Mouse (Mus musculus) intestine, embryonic 14.5 days (tissue): Measurements from ENCODE around the gene Kif1a. TPM values are rescaled to one million over a fixed set of nuclear protein-coding genes. Genes with fewer than 3 reads are reported as not detected.

Experiments
- ATAC-seq: fragments of 200-750 bp; cut with Nextera tagmentation; replicated peaks from 2 replicates; pipeline ENCODE4 v1.8.0; 2017; ENCODE audit warnings: low read depth, moderate number of reproducible peaks, moderate TSS enrichment, moderate library complexity; ENCODE audit not compliant: low FRiP score, low TSS enrichment
- DNase-seq: peaks from one replicate; pipeline ENCODE4 v3.0.0-alpha.2; 2018; ENCODE audit warnings: low spot score
- H3K27ac ChIP-seq: fragments of 300-500 bp; sonication (generic); 2 replicates; pipeline ENCODE4 v1.5.1; 2014; ENCODE audit warnings: low read depth, mild to moderate bottlenecking, control low read depth
- H3K27me3 ChIP-seq: fragments of 300-500 bp; sonication (generic); replicated peaks from 2 replicates; pipeline ENCODE4 v1.6.1; 2014; ENCODE audit warnings: low read length, control low read depth; ENCODE audit not compliant: control insufficient read depth, insufficient read depth
- H3K36me3 ChIP-seq: fragments of 300-500 bp; sonication (generic); 2 replicates; pipeline ENCODE4 v1.6.1; 2014; ENCODE audit warnings: low read length, control low read depth; ENCODE audit not compliant: control insufficient read depth, insufficient read depth
- H3K4me1 ChIP-seq: fragments of 300-500 bp; sonication (generic); replicated peaks from 2 replicates; pipeline ENCODE4 v1.6.1; 2014; ENCODE audit warnings: low read length, control low read depth, mixed read lengths; ENCODE audit not compliant: control insufficient read depth, insufficient read depth
- H3K4me2 ChIP-seq: fragments of 300-500 bp; sonication (generic); 2 replicates; pipeline ENCODE4 v1.6.1; 2014; ENCODE audit warnings: low read length
- H3K4me3 ChIP-seq: fragments of 300-500 bp; sonication (generic); 2 replicates; pipeline ENCODE4 v1.5.1; 2014; ENCODE audit warnings: low read depth, low read length, control low read depth, mixed read lengths
- H3K9ac ChIP-seq: fragments of 300-500 bp; sonication (generic); 2 replicates; pipeline ENCODE4 v1.6.1; 2014; ENCODE audit warnings: mild to moderate bottlenecking, low read length
- H3K9me3 ChIP-seq: fragments of 300-500 bp; sonication (generic); 2 replicates; pipeline ENCODE4 v1.6.1; 2016; ENCODE audit warnings: low read length, control low read depth; ENCODE audit not compliant: control insufficient read depth
- WGBS: fragments of 180-500 bp; shearing (Covaris S2); extraction: QIAGEN DNeasy Blood & Tissue Kit; methylation state at CpG from one replicate; pipeline ENCODE4 v1.1.7; 2014; 5-methylcytosine and 5-hydroxymethylcytosine counted together
- polyA plus RNA-seq: library from polyadenylated mRNA; unstranded; fragments of >200 nt; fragmentation: Nextera tagmentation; extraction: Ambion mirVana; gene quantifications from 2 replicates; pipeline ENCODE4 v1.2.1, GENCODE M21; 2014

The Kif1a gene
- polyA plus RNA-seq, 1 experiment from 2014 or later = 15.8 TPM

DNA sequence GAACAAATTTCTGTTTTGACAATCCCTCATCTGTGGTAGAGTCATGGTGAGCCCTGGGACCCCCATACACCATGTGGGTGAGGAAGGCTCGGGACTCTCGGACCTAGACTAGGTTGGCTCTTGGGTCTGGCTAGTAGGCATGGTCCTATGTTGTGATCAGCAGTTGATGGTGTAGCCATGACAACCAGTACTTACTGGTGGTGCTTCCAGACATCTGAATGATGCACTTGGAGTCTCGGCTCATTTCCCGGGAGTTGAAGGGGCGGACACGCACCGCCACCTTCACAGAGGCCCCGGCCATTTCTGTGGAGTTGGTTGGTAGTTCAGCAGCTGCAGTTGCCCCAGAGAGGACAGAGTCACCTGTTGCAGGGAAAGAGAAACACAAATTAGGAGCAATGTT is 19.6 kb downstream of the Kif1a start:
- ATAC-seq = no peak
- H3K4me1 ChIP-seq = no peaks in the 10 kb centered on the region

DNA sequence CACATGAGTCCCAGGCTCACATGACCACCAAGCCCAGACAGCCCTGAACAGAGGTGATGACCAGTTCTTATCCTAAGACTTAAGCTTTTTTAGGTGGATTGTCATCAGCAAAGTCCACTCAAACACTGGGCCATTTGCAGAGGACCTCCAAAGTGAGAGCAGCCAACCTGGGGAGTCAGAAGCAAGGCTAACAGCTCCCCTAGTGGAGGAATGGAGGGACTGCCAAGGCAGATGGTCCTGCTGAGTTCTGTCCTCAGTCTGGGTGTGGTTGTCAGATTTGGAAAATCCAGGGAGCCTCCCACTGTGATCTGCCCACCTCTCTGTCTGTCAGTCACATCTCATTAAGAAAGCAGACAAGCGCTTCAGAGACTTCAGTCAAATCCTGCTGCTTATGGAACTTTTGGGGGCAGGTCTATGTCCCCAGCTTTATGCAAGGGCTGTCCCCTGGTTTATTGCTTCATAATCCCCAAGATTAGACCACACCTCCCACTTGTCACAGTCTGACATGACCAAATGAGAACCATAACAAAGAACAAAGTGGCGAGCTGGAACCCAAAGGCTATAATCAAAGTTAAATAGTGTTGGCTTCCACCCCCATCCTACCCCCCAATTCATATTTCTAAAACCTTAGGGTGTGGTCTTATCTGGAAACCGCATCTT is 20.7 kb downstream of the Kif1a start:
- H3K4me2 ChIP-seq = no peak overlapping the region
- DNase-seq (no peak), ATAC-seq (no peak)
- H3K4me3 ChIP-seq = no peak overlapping the region
- H3K36me3 ChIP-seq = no peaks in the 10 kb centered on the region
- no peaks in the 10 kb centered on the region for H3K27me3 ChIP-seq
- no peak overlapping the region for H3K9ac ChIP-seq
- H3K4me1 ChIP-seq = no peaks in the 10 kb centered on the region
- H3K27ac ChIP-seq = no peak overlapping the region
- no peaks in the 10 kb centered on the region for H3K9me3 ChIP-seq
- WGBS = 82% methylated on average over 3 of the region's 3 CpGs

More for the DNA sequence above, 19.6 kb downstream of the Kif1a start:
- DNase-seq = no peak
- no peak overlapping the region for H3K27ac ChIP-seq
- H3K4me3 ChIP-seq = no peak overlapping the region
- H3K4me2 ChIP-seq = no peak overlapping the region
- no peaks in the 10 kb centered on the region for H3K27me3 ChIP-seq
- no peaks in the 10 kb centered on the region for H3K36me3 ChIP-seq
- WGBS = 91% methylated on average over 8 of the region's 8 CpGs
- no peaks in the 10 kb centered on the region for H3K9me3 ChIP-seq
- H3K9ac ChIP-seq = no peak overlapping the region

DNA sequence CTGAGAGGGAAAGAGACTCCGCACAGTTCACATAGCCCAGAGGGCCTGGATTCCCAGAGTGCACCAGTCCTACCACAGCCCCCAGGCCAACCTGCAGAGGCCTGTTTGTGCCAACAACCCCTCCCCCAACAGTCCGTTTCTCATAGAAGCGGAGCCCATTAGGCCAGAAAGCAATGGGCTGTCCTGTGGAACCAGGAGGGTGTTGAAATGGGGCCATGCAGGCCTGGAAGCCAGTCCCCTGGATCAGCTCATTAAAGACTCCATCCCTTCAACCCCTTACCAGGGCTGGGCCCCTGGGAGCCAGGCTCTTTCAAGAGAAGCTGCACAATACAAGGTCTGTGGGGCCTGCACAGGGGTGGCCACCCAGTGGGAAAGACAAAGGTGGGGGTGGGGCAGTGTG is 22.1 kb downstream of the Kif1a start:
- no peaks in the 10 kb centered on the region for H3K9me3 ChIP-seq
- no peak overlapping the region for H3K4me3 ChIP-seq
- no peak for ATAC-seq
- WGBS = 84% methylated on average over 3 of the region's 3 CpGs
- DNase-seq = no peak
- no peaks in the 10 kb centered on the region for H3K4me1 ChIP-seq
- no peak overlapping the region for H3K27ac ChIP-seq
- H3K36me3 ChIP-seq = no peaks in the 10 kb centered on the region
- no peak overlapping the region for H3K9ac ChIP-seq
- no peak overlapping the region for H3K4me2 ChIP-seq
- H3K27me3 ChIP-seq = no peaks in the 10 kb centered on the region

DNA sequence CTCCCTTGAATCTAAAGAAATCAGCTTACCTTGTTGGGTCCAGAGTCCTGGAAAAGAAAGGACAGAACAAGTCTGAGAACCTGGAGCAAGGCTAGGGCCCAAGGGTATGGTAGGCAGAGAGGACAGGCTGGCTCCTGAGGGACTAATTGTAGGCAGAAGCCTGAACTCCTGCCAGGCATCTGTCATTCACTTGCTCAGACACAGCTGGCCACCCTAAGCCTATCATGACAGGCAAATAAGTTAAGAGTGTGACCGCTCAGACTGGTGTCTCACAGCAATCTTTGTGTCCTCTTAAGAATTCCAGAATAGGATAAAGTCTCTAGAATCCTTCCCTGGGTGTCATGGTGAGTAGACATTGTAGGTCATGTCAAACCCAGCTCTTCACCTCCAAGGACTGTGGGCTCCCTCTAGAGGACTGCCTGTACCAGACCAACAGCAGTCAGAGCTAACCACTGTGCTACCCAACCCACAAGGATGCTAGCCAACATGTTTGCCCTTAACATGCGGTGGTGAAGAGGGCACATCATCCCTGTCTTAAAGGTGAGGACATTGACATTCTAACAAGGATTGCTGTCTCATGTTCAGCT is 29.4 kb downstream of the Kif1a start:
- 87% methylated on average over 2 of the region's 2 CpGs for WGBS
- Histone ChIP-seq H3K4me3 (no peak overlapping the region), H3K27me3 (no peaks in the 10 kb centered on the region), H3K9ac (no peak overlapping the region), H3K27ac (no peak overlapping the region), H3K9me3 (no peaks in the 10 kb centered on the region), H3K4me1 (no peaks in the 10 kb centered on the region), H3K36me3 (no peaks in the 10 kb centered on the region), H3K4me2 (no peak overlapping the region)
- ATAC-seq (no peak), DNase-seq (no peak)

DNA sequence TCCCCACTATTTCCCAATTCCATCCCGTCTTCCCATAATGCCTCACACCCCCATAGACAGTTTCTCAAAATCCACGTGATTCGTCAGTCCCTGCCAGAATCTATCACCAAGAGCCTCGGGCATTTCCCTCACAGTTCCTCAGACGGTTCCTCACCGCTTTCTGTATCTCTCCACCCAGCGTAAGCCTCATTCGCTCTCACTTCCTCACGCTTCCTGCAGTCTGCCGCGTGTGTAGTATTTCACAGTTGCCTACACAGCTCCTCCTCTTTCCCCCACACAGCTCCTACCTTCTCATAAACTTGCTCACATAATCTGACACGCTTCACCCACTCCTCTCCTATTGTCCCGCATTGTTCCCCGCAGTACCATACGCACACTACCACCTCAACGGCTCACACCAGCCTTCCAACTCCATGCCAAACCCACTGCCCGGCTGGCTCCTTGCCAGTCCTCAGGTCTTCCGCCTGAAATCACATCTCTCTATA is 30.2 kb downstream of the Kif1a start:
- Histone ChIP-seq H3K27me3 (no peaks in the 10 kb centered on the region), H3K4me1 (no peaks in the 10 kb centered on the region), H3K9me3 (no peaks in the 10 kb centered on the region), H3K4me3 (no peak overlapping the region), H3K9ac (no peak overlapping the region), H3K4me2 (no peak overlapping the region), H3K27ac (no peak overlapping the region), H3K36me3 (no peaks in the 10 kb centered on the region)
- 77% methylated on average over 18 of the region's 18 CpGs for WGBS
- DNase-seq = no peak
- no peak for ATAC-seq

DNA sequence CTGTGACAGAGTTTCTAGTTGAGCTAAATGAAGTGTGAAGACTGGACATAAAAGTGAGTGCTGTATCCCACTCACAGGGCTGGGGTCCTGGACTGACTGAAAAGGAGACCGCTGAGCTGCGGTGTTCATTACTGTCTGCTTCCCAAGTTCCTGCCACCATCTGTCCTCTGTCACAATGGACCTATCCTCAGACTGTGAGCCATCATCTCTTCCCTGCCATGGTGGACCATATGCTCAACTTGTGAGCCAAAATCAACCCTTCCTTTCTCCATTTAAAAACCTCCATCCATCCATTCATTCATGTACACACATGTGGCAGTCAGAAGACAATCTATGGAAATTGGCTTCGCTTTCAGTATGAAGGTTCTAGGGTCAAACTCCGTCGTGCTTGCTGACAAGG is 30.9 kb downstream of the Kif1a start:
- no peaks in the 10 kb centered on the region for H3K4me1 ChIP-seq
- H3K27me3 ChIP-seq = no peaks in the 10 kb centered on the region
- 87% methylated on average over 5 of the region's 5 CpGs for WGBS
- H3K9ac ChIP-seq = no peak overlapping the region
- H3K36me3 ChIP-seq = no peaks in the 10 kb centered on the region
- DNase-seq (no peak), ATAC-seq (no peak)
- no peaks in the 10 kb centered on the region for H3K9me3 ChIP-seq
- H3K4me3 ChIP-seq = no peak overlapping the region
- H3K4me2 ChIP-seq = no peak overlapping the region
- H3K27ac ChIP-seq = no peak overlapping the region

DNA sequence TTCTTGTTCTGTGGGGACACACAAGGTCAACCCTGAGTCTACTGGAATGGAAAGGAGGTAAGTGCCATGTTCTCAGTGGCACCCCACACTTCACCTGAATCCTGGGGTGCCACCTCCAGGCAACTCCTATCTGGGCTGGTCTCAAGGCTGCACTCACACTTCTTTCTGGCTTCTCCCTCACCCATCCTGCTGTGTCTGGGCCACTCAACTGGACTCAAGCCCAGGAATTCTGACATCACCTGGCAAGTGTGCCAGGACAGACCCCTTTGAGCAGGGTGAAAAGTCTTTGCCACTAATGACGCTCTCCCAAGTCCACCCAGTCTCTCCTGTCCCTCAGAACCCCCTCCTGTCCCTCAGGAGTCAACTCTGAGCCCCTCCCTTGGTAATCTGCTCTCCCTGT is 33.2 kb downstream of the Kif1a start:
- Histone ChIP-seq H3K27me3 (no peaks in the 10 kb centered on the region), H3K4me1 (no peaks in the 10 kb centered on the region; the same call in 1 of the 2 replicates), H3K36me3 (no peaks in the 10 kb centered on the region), H3K4me2 (no peak overlapping the region), H3K4me3 (no peak overlapping the region), H3K27ac (no peak overlapping the region), H3K9me3 (no peaks in the 10 kb centered on the region), H3K9ac (no peak overlapping the region)
- ATAC-seq (no peak), DNase-seq (no peak)
- WGBS = 89% methylated on average over 1 of the region's 1 CpGs

DNA sequence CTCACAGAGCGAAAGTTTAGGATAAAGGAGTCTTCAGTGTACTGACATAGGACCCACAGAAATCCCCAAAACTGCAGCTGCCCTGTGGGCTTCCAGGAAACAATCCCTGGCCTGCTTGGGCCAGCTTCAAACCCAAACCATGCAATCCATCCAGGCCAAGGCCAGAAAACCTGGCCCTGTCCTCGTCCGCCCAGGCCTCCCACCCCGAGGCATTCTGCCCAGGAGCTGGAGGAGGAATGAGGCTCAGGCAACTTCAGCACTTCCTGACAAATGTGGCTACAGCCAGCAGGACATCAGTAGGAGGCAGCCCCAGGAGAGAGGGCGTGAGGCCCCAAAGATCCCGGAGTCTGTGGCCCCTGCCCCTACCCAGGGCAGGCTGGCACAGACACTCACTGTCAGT is 36.1 kb downstream of the Kif1a start:
- H3K36me3 ChIP-seq = no peaks in the 10 kb centered on the region
- no peaks in the 10 kb centered on the region for H3K27me3 ChIP-seq
- H3K9me3 ChIP-seq = no peaks in the 10 kb centered on the region
- DNase-seq (no peak), ATAC-seq (no peak)
- no peak overlapping the region for H3K4me3 ChIP-seq
- no peaks in the 10 kb centered on the region; the same call in 1 of the 2 replicates for H3K4me1 ChIP-seq
- no peak overlapping the region for H3K9ac ChIP-seq
- H3K27ac ChIP-seq = no peak overlapping the region
- H3K4me2 ChIP-seq = no peak overlapping the region
- 81% methylated on average over 6 of the region's 6 CpGs for WGBS

DNA sequence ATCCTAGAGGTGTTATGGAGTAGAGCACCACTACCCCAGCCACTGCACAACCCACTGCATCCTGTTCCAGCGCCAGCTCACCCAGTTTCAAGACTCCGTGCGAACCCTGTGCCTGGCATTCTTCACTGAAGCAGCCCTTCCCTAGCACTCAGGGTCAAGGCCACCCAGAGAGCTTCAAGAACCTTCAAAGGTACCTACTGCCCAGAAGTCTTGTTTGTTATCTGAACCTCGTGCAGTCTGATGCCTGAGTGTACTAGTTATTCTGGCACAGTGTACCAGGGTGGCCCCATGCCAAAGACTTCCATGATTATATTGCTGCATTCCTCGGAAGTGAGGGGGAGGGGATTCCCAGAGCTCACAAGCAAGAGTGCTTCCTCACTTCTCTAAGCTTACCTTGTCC is 38.1 kb downstream of the Kif1a start:
- H3K4me3 ChIP-seq = no peak overlapping the region
- no peak overlapping the region for H3K27ac ChIP-seq
- H3K4me1 ChIP-seq = no peaks in the 10 kb centered on the region; the same call in 1 of the 2 replicates
- no peaks in the 10 kb centered on the region for H3K27me3 ChIP-seq
- H3K4me2 ChIP-seq = no peak overlapping the region
- no peaks in the 10 kb centered on the region for H3K36me3 ChIP-seq
- H3K9ac ChIP-seq = no peak overlapping the region
- DNase-seq (peak; percentile 58), ATAC-seq (0 out of 2 replicates have a peak, but pooled peaks have one; percentile 15)
- H3K9me3 ChIP-seq = no peaks in the 10 kb centered on the region
- 44% methylated on average over 5 of the region's 5 CpGs for WGBS
